Mouse (Mus musculus): ENCODE results near the gene Atp11a. TPM values are rescaled to one million over a fixed set of nuclear protein-coding genes. Genes with fewer than 3 reads are reported as not detected.

The Atp11a gene
- total RNA-seq, 2 experiments from 2014 or later: 77.9 to 88.4 TPM

GRCm38 (mm10) chr8:12804909-12805308 lies 48.1 kb downstream of the Atp11a start:
- intact Hi-C loops (cut with DNase I): no loop called here
- DNase-seq: no peak

GRCm38 (mm10) chr8:12805569-12805968 lies 48.8 kb downstream of the Atp11a start:
- DNase-seq: no peak
- intact Hi-C loops (cut with DNase I): no loop called here

- DNase-seq: no peak
- intact Hi-C loops (cut with DNase I): no loop called here
These were observed 51.2 kb downstream of the Atp11a start for GRCm38 (mm10) chr8:12808018-12808417.

GRCm38 (mm10) chr8:12809516-12809915 lies 52.7 kb downstream of the Atp11a start:
- no peak for DNase-seq
- intact Hi-C loops (cut with DNase I): no loop called here

- intact Hi-C loops (cut with DNase I): loop anchor here (2.0 to 5.0 kb wide), 2 partner anchors 54 to 134 kb away; partner anchors contain the start of gene Atp11a
- no peak for DNase-seq
These were observed 54.4 kb downstream of the Atp11a start for GRCm38 (mm10) chr8:12811231-12811630.

GRCm38 (mm10) chr8:12816412-12816811 lies 59.6 kb downstream of the Atp11a start:
- intact Hi-C loops (cut with DNase I): no loop called here
- DNase-seq: no peak

- intact Hi-C loops (cut with DNase I): no loop called here
- no peak for DNase-seq
These were observed 66.1 kb downstream of the Atp11a start for GRCm38 (mm10) chr8:12822892-12823291.

- no peak for DNase-seq
- intact Hi-C loops (cut with DNase I): no loop called here
These were observed 67.7 kb downstream of the Atp11a start for GRCm38 (mm10) chr8:12824562-12824961.

GRCm38 (mm10) chr8:12825236-12825635 lies 68.4 kb downstream of the Atp11a start:
- DNase-seq: no peak
- intact Hi-C loops (cut with DNase I): no loop called here

- no peak for DNase-seq
- intact Hi-C loops (cut with DNase I): no loop called here
These were observed 68.9 kb downstream of the Atp11a start for GRCm38 (mm10) chr8:12825686-12826237.

GRCm38 (mm10) chr8:12827124-12827523 lies 70.3 kb downstream of the Atp11a start:
- DNase-seq: no peak
- intact Hi-C loops (cut with DNase I): no loop called here

- DNase-seq: no peak
These were observed 71.5 kb downstream of the Atp11a start for GRCm38 (mm10) chr8:12828298-12828697.

GRCm38 (mm10) chr8:12829381-12829780 lies 72.6 kb downstream of the Atp11a start:
- intact Hi-C loops (cut with DNase I): no loop called here
- no peak for DNase-seq

More at GRCm38 (mm10) chr8:12828298-12828697, 71.5 kb downstream of the Atp11a start:
- intact Hi-C loops (cut with DNase I): no loop called here

- intact Hi-C loops (cut with DNase I): no loop called here
- DNase-seq: no peak
These were observed 75.1 kb downstream of the Atp11a start for GRCm38 (mm10) chr8:12831659-12832589.

- peak; percentile 20 to 24 for DNase-seq
These were observed 76.8 kb downstream of the Atp11a start for GRCm38 (mm10) chr8:12833616-12834015.

GRCm38 (mm10) chr8:12840834-12841233 lies 84.0 kb downstream of the Atp11a start:
- intact Hi-C loops (cut with DNase I): no loop called here
- no peak for DNase-seq

More at GRCm38 (mm10) chr8:12833616-12834015, 76.8 kb downstream of the Atp11a start:
- intact Hi-C loops (cut with DNase I): no loop called here

- DNase-seq: no peak
- intact Hi-C loops (cut with DNase I): no loop called here
These were observed 85.7 kb downstream of the Atp11a start for GRCm38 (mm10) chr8:12842342-12842995.

- DNase-seq: no peak
- intact Hi-C loops (cut with DNase I): no loop called here
These were observed 87.6 kb downstream of the Atp11a start for GRCm38 (mm10) chr8:12844347-12844950.

GRCm38 (mm10) chr8:12846447-12846846 lies 89.6 kb downstream of the Atp11a start:
- no peak for DNase-seq

GRCm38 (mm10) chr8:12851241-12851640 lies 94.4 kb downstream of the Atp11a start:
- intact Hi-C loops (cut with DNase I): no loop called here
- no peak for DNase-seq

More at GRCm38 (mm10) chr8:12846447-12846846, 89.6 kb downstream of the Atp11a start:
- intact Hi-C loops (cut with DNase I): no loop called here

GRCm38 (mm10) chr8:12856038-12856437 lies 99.2 kb downstream of the Atp11a start:
- intact Hi-C loops (cut with DNase I): no loop called here
- DNase-seq: no peak

Data from heart, postnatal 36 days (tissue).